Mouse (Mus musculus) neural tube, embryonic 14.5 days (tissue): Measurements from ENCODE around the gene Otog. TPM values are rescaled to one million over a fixed set of nuclear protein-coding genes. Genes with fewer than 3 reads are reported as not detected.

Experiments
- ATAC-seq: fragments of 200-750 bp; cut with Nextera tagmentation; 2 replicates; pipeline ENCODE4 v1.8.0; 2017; ENCODE audit warnings: low read depth, mild to moderate bottlenecking, moderate TSS enrichment, moderate library complexity
- H3K27ac ChIP-seq: fragments of 300-500 bp; sonication (generic); 2 replicates; pipeline ENCODE4 v1.5.1; 2014; ENCODE audit warnings: low read depth, mild to moderate bottlenecking, control low read depth, low read length, moderate library complexity, mixed read lengths
- H3K27me3 ChIP-seq: fragments of 300-500 bp; sonication (generic); 2 replicates; pipeline ENCODE4 v1.6.1; 2014; ENCODE audit warnings: low read length; ENCODE audit not compliant: control insufficient read depth, insufficient read depth
- H3K36me3 ChIP-seq: fragments of 300-500 bp; sonication (generic); 2 replicates; pipeline ENCODE4 v1.6.1; 2014; ENCODE audit warnings: low read length, mixed read lengths; ENCODE audit not compliant: control insufficient read depth, insufficient read depth
- H3K4me1 ChIP-seq: fragments of 300-500 bp; sonication (generic); 2 replicates; pipeline ENCODE4 v1.6.1; 2014; ENCODE audit warnings: low read length; ENCODE audit not compliant: control insufficient read depth, insufficient read depth
- H3K4me2 ChIP-seq: fragments of 300-500 bp; sonication (generic); 2 replicates; pipeline ENCODE4 v1.6.1; 2014; ENCODE audit warnings: mild to moderate bottlenecking, low read depth, low read length, control low read depth
- H3K4me3 ChIP-seq: fragments of 300-500 bp; sonication (generic); 2 replicates; pipeline ENCODE4 v1.5.1; 2014; ENCODE audit warnings: low read depth, low read length, control low read depth, mixed read lengths
- H3K9ac ChIP-seq: fragments of 300-500 bp; sonication (generic); replicated peaks from 2 replicates; pipeline ENCODE4 v1.6.1; 2014; ENCODE audit warnings: low read depth, mild to moderate bottlenecking, control low read depth, low read length, mixed read lengths
- H3K9me3 ChIP-seq: fragments of 300-500 bp; sonication (generic); 2 replicates; pipeline ENCODE4 v1.6.1; 2016; ENCODE audit warnings: low read length; ENCODE audit not compliant: control insufficient read depth
- WGBS: fragments of 180-500 bp; shearing (Covaris S2); extraction: QIAGEN DNeasy Blood & Tissue Kit; methylation state at CpG from one replicate; pipeline ENCODE4 v1.1.7; 2014; 5-methylcytosine and 5-hydroxymethylcytosine counted together
- polyA plus RNA-seq: library from polyadenylated mRNA; unstranded; fragments of >200 nt; fragmentation: Nextera tagmentation; extraction: Ambion mirVana; gene quantifications from 2 replicates; pipeline ENCODE4 v1.2.1, GENCODE M21; 2014

Otog gene
- polyA plus RNA-seq, 1 experiment from 2014 or later = not detected

DNA sequence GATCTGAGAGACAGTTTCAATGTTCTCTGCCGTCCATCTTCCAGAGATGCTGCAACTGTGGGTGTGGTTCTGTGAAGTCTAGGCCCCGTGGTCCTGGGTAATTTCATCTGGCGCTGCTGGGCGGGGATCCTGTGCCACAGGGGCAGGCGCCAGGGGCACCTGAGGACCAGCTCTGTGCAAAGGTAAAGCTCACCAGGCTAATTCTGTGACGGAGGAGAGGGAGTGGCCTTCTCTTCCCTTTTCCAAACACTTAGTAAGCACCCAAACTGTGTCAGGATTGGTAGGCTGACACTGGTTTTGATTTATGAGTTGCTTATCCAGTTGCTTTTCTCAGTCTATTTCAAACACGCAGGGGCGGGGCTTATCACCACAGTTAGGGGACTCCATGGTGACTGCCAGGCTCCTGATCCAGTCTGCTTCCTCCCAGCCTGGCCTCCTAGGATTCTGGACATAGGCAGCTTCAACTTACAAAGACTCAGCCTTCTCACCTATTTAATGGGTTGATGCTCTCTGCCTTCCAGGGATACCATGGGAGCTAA is 20.1 kb upstream of the Otog start:
- ATAC-seq = no peak
- no peak overlapping the region for H3K4me3 ChIP-seq
- WGBS = 77% methylated on average over 8 of the region's 8 CpGs
- H3K36me3 ChIP-seq = no peaks in the 10 kb centered on the region
- H3K27me3 ChIP-seq = no peaks in the 10 kb centered on the region
- H3K27ac ChIP-seq = no peak overlapping the region
- no peaks in the 10 kb centered on the region for H3K9me3 ChIP-seq
- no peak overlapping the region for H3K9ac ChIP-seq
- no peak overlapping the region for H3K4me2 ChIP-seq
- H3K4me1 ChIP-seq = no peaks in the 10 kb centered on the region

DNA sequence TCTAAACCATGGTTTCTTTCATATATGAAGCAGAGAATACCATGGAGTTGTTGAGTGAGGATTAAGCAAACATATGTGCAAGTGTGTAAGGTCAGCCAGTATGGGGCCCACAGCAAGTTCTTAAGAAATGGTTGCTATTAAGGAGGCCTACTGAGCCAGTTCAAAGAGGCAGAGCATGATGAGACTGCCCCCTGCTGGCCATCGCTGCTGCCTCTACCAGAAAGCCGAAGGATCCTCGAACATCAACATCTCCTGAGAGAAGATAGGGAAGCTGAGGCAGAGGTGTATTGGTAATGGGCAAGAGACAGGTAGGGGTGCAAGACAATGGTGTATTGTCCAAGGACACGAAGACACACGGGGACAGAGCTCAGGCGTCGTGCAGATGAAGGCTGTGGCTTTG is 14.5 kb upstream of the Otog start:
- WGBS = 30% methylated on average over 7 of the region's 7 CpGs
- H3K4me1 ChIP-seq = no peaks in the 10 kb centered on the region
- H3K36me3 ChIP-seq = no peaks in the 10 kb centered on the region
- H3K9ac ChIP-seq = no peak overlapping the region
- H3K9me3 ChIP-seq = no peaks in the 10 kb centered on the region
- no peak overlapping the region for H3K27ac ChIP-seq
- H3K27me3 ChIP-seq = no peaks in the 10 kb centered on the region
- no peak for ATAC-seq
- no peak overlapping the region for H3K4me3 ChIP-seq
- H3K4me2 ChIP-seq = no peak overlapping the region

DNA sequence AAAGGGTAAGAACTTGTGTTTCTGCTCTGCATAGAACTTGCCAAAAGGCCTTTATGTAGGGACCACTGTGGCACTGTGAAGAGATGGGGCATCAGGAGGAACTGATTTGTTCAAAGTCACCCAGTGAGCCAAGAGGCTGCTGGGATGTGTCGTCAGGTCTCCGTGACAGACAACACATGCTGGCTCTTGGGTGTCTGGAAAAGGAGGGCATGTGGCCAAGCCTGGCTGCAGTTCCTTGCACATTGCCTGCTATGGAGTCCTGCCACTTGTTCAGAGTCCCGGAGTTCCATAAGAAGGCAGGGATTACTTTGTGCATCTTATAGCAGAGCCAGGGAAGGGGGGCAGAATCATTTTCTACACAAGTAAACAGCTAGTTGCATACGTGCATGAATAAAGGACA is 13.9 kb upstream of the Otog start:
- no peak overlapping the region for H3K27ac ChIP-seq
- no peak overlapping the region for H3K9ac ChIP-seq
- H3K4me3 ChIP-seq = no peak overlapping the region
- 65% methylated on average over 4 of the region's 4 CpGs for WGBS
- H3K4me1 ChIP-seq = no peaks in the 10 kb centered on the region
- H3K27me3 ChIP-seq = no peaks in the 10 kb centered on the region
- no peak for ATAC-seq
- H3K9me3 ChIP-seq = no peaks in the 10 kb centered on the region
- no peaks in the 10 kb centered on the region for H3K36me3 ChIP-seq
- H3K4me2 ChIP-seq = no peak overlapping the region

- peak; percentile 69; the same call in 1 of the 2 replicates for ATAC-seq
- Histone ChIP-seq H3K27ac (no peak overlapping the region), H3K4me2 (no peak overlapping the region), H3K36me3 (no peaks in the 10 kb centered on the region), H3K27me3 (no peaks in the 10 kb centered on the region), H3K4me1 (no peaks in the 10 kb centered on the region), H3K9ac (no peak overlapping the region), H3K4me3 (no peak overlapping the region), H3K9me3 (no peaks in the 10 kb centered on the region)
- WGBS = 67% methylated on average over 18 of the region's 18 CpGs
Observed at GRCm38 (mm10) chr7:46235948-46236347, 4.8 kb upstream of the Otog start.

GRCm38 (mm10) chr7:46236363-46236762 is 4.4 kb upstream of the Otog start:
- H3K36me3 ChIP-seq = no peaks in the 10 kb centered on the region
- no peak overlapping the region for H3K4me2 ChIP-seq
- H3K9me3 ChIP-seq = no peaks in the 10 kb centered on the region
- 62% methylated on average over 15 of the region's 15 CpGs for WGBS
- ATAC-seq = no peak
- no peaks in the 10 kb centered on the region for H3K4me1 ChIP-seq
- H3K4me3 ChIP-seq = no peak overlapping the region
- H3K9ac ChIP-seq = no peak overlapping the region
- no peaks in the 10 kb centered on the region for H3K27me3 ChIP-seq
- peak overlapping the region; percentile 41; the same call in 1 of the 2 replicates for H3K27ac ChIP-seq

GRCm38 (mm10) chr7:46237192-46237591 is 3.6 kb upstream of the Otog start:
- H3K9ac ChIP-seq = no peak overlapping the region
- no peak overlapping the region for H3K27ac ChIP-seq
- no peak for ATAC-seq
- no peaks in the 10 kb centered on the region for H3K27me3 ChIP-seq
- no peaks in the 10 kb centered on the region for H3K4me1 ChIP-seq
- no peaks in the 10 kb centered on the region for H3K36me3 ChIP-seq
- no peaks in the 10 kb centered on the region for H3K9me3 ChIP-seq
- H3K4me2 ChIP-seq = no peak overlapping the region
- H3K4me3 ChIP-seq = no peak overlapping the region
- WGBS = 62% methylated on average over 7 of the region's 7 CpGs

DNA sequence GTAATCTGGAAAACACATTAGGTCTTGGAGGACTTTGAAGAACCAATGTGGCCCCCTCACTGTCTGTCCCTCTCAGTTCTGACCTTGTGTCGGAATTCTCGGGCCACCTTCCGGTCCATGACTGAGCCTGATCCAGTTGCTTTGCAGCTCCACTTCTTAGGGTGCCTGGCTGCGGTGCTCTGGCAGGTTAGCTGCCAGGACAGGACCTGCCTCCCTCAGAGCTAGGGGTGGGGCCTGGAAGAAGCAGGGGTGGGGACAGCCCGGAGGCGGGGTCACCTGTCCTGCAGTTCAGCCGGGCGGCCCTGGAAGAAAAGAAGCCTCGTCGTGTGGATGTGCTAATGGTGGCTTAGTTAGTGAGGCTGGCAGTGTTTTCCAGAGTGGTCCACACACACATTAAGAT is 2.4 kb upstream of the Otog start, which contains the start of gene Ush1c:
Gene Ush1c, minus strand, starts transcription at position 158 of the 400 bp plus-strand sequence.
- ATAC-seq = no peak
- Histone ChIP-seq H3K4me3 (no peak within 1 kb of the TSS), H3K27me3 (no peaks in the 10 kb centered on the region), H3K36me3 (no peaks in the 10 kb centered on the region), H3K9ac (no peak within 1 kb of the TSS), H3K4me1 (no peaks in the 10 kb centered on the region), H3K27ac (no peak within 1 kb of the TSS), H3K4me2 (no peak within 1 kb of the TSS), H3K9me3 (no peaks in the 10 kb centered on the region)
- WGBS = 27% methylated on average over 10 of the region's 10 CpGs

DNA sequence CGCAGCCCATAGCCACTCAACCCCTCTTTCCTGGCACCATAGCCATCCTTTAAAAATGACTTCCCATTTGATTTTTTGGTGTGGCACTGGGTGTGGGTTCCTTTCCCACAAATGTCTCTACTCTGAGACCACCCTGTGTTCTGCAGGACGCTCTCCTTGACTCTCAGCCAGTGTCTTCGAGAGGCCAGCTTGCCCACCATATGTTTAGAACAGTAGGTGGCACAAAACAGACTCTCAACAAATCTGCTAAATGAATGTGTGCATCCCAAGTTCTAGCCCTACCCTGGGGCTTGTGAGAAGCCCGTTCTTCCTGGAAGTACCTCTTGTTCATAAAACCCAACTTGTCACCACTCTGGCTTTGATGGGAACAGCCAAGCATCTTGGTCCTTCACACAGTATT is 696 bp upstream of the Otog start:
- H3K4me1 ChIP-seq = no peaks in the 10 kb centered on the region
- no peak for ATAC-seq
- no peaks in the 10 kb centered on the region for H3K36me3 ChIP-seq
- WGBS = 86% methylated on average over 4 of the region's 4 CpGs
- H3K4me3 ChIP-seq = no peak overlapping the region
- no peaks in the 10 kb centered on the region for H3K27me3 ChIP-seq
- no peaks in the 10 kb centered on the region for H3K9me3 ChIP-seq
- H3K27ac ChIP-seq = no peak overlapping the region
- no peak overlapping the region for H3K9ac ChIP-seq
- no peak overlapping the region for H3K4me2 ChIP-seq

GRCm38 (mm10) chr7:46246876-46247275 is 6.1 kb downstream of the Otog start:
- no peaks in the 10 kb centered on the region for H3K27me3 ChIP-seq
- H3K27ac ChIP-seq = no peak overlapping the region
- no peaks in the 10 kb centered on the region for H3K4me1 ChIP-seq
- H3K9ac ChIP-seq = no peak overlapping the region
- H3K9me3 ChIP-seq = no peaks in the 10 kb centered on the region
- ATAC-seq = no peak
- H3K4me3 ChIP-seq = no peak overlapping the region
- no peak overlapping the region for H3K4me2 ChIP-seq
- no peaks in the 10 kb centered on the region for H3K36me3 ChIP-seq
